Mouse (Mus musculus): ENCODE data around the gene Pigc. TPM values are rescaled to one million over a fixed set of nuclear protein-coding genes. Genes with fewer than 3 reads are reported as not detected.

Gene Pigc
- total RNA-seq, 2 experiments from 2014 or later, result 11.7 to 23.2 TPM

DNA sequence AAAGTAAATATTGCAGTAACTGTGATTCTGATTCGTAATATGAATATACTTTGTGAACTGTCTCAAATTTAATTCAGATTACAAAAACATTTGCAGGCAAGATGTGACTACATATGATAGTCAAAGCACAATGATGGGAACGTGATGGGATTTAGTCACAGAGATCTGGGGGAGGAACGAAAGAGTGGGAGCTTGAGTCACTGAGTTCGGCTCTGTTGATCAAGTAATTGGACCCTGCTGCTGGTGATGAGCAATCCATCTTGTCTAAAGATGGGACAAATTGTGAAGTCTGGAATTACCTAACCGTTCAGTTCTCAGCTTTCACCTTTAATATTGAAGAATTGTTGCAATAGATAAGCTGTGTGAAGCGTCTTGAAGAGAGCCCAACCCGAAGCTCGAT, 3.2 kb downstream of the Pigc start:
- no peak for ATAC-seq (ENCODE audit: poor library complexity, severe bottlenecking)

DNA sequence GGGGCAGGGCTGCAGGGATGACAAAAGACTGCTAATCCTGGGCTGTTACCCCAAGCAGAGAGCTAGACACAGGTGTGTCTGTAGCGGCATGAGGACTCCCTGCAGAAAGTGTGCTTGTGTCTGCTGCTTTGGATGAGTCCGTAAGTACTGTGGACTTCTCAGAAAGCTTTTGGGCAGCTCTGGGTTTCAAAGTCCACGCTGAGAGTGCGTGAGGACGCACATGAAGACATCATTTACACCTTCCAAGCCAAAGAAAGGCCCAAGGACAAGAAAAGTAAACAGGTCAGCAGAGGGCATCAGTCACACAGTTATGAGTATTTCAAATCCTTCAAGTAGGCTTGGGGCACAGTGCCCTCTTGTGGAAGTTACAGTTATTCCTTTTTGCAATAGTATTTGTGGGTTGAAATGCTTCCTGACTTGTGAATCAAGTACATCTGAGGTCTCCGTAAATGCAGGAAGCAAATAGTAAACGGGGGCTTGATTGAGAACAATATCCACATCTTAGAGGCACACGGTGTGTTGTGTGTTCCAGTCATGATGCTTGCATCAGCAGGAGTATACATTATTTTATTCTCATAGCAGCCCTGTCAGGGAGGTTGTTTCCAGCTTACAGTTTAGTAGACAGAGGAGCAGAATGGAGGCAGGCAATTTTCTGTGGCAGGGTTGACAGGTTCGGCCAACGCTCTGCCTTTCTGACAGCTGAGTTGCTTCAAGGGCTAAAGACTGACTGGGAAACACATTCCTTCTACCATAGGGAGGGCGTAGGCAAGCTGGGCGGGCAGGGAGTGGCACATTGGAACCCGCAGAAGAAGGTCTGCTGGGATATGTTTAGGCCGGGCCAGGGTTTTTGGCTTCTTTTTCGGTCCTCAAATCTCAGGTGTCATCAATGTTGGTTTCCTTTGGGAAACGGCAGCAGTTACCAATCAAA, 7.5 kb downstream of the Pigc start:
- peak; percentile 95 for ATAC-seq (ENCODE audit: poor library complexity, severe bottlenecking)

DNA sequence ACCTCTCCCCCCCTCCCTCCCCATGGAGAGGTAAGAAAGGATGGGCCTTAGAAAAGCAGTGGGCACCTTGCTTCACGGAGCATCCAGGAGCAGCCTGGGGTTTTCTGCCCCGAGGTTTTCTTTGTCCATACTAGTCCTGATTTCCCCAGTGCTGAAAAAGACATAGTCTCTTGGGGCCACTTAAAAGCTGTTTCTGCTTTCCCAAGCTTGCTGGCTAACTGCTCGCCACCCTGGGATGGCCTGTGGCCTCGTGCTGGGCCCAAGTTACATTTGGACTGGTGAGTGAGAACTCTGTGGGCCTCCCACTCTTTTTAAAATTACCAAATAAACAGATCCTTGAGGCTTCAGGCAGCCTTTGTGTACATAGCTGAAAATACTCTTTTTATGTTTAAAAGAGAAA, 8.3 kb downstream of the Pigc start:
- ATAC-seq (ENCODE audit: poor library complexity, severe bottlenecking), result no peak

DNA sequence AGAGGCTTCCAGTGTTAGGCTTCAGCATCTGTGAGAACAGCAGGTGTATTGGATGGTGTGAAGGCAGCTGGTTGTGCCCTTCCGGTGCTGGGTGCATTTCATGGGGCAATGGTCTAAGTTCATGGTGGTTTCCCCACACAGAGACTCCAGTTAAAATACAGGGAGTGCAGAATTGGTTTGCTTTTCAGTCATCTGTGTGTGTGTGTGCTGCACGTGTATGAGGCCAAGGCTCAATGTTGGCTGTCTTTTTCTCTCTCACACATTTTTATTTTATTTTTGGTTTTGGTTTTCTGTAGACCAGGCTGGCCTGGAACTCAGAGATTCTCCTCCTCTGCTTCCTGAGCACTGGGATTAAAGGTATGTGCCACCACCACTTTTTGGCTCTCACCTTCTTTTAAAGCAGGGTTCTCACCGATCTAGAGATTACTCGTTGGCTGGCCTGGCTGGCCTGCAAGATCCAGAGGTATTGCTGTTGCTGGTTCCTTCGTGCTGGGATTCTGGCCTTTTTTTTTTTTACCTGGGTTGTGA, 9.3 kb downstream of the Pigc start:
- no peak for ATAC-seq (ENCODE audit: poor library complexity, severe bottlenecking)

- no peak for ATAC-seq (ENCODE audit: poor library complexity, severe bottlenecking)
Observed at GRCm38 (mm10) chr1:161979536-161979935, 10.6 kb downstream of the Pigc start, which contains the start of gene 4930558K02Rik. Gene 4930558K02Rik, minus strand, starts transcription at chr1:161979636.

- ATAC-seq (ENCODE audit: poor library complexity, severe bottlenecking), result no peak
Observed at GRCm38 (mm10) chr1:161980046-161980445, 11.1 kb downstream of the Pigc start.

DNA sequence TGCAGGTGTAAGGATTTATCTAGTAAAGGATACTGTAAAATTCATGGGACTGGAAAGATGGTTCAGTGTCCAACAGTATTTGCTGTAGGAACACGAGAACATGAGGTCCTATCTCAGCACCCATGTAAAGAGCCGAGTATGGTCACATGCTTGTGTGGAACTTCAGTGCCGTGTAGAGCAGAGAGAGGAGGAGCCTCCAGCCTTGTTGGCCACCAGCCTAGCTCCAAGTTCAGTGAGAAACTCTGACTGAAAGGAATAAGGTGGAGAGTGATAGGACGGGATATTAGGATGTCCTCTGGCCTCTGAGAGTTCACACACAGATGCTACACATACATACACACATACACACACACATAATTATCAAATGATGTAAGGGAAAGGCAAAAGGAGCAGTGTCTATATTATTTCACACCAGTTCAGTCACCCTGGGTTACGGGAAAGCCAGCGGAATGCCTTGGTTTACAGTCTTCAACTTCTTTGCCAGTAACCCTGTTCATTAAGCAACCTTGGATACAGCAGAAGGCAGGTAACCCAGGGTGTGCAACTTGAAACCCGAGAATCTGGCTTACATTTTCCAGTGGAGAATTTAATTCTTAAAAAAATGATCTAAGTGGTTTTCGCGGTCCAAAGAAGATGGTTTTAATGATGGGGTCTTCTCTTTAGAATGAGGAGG, 11.8 kb downstream of the Pigc start:
- ATAC-seq (ENCODE audit: poor library complexity, severe bottlenecking), result no peak

DNA sequence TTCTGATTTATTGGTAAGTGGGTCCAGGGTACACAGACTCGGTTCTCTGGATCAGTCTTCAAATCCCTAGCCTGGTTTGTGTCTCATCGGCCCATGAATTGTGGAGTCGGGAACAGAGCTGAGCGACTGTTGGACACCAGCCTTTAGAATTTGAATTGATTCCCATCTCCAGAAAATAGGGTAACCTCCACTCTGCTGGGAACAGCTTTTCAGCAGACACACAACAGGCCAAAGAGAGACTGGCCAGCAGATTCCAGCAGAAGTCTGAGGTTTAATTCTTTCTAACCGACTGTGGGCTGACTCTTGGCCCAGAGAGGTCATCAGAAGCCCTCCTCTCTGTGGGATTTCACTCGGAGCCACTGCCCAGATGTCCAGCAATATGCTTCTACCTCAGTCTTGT, 14.5 kb downstream of the Pigc start:
- no peak for ATAC-seq (ENCODE audit: poor library complexity, severe bottlenecking)

- ATAC-seq (ENCODE audit: poor library complexity, severe bottlenecking), result no peak
Observed at GRCm38 (mm10) chr1:161983979-161984566, 15.1 kb downstream of the Pigc start.

- no peak for ATAC-seq (ENCODE audit: poor library complexity, severe bottlenecking)
Observed at GRCm38 (mm10) chr1:161990684-161991578, 21.9 kb downstream of the Pigc start.

DNA sequence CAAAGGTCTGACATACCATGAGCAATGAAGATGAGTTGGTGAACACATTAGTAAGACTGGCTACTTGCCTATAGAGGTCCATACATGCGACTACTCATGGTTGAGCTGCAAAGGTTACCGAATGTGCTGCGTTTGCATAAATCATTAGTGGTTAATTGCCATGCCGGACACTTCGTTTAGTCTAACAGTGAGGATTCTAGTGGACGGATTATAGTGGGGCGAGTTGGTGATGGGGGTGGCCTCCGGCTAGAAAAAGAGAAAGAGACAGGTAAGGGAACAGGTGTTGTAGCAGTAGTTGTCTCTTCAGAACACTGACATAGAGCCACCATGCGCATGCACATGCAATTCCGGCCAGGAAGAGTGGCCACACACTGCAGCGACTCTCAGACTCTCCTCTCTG, 22.9 kb downstream of the Pigc start:
- ATAC-seq (ENCODE audit: poor library complexity, severe bottlenecking), result no peak

- ATAC-seq (ENCODE audit: poor library complexity, severe bottlenecking), result peak; percentile 36; the same call in 1 of the 2 replicates
Observed at GRCm38 (mm10) chr1:161992389-161992788, 23.4 kb downstream of the Pigc start.

DNA sequence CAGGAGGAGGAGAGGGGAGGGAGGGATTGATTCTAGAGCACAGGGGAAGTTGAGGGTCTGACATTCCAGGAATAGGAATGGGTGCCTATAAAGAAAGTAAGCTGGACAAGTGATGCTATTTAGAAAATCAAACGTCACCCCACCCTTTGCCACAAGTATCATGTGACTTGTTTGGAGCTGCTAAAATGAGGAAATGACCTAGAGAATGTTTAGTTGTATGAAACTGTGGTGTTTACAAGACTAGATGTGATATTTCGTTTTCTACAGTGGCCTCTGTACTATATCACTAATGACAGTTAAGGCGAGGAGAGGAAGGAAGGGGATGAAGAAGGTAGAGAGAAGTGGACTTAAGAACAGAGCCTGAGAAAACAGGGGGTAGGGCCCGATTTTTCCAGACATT, 29.8 kb downstream of the Pigc start:
- peak; percentile 74 for ATAC-seq (ENCODE audit: poor library complexity, severe bottlenecking)

- peak; percentile 53 for ATAC-seq (ENCODE audit: poor library complexity, severe bottlenecking)
Observed at GRCm38 (mm10) chr1:161999338-161999737, 30.4 kb downstream of the Pigc start.

- peak; percentile 59 for ATAC-seq (ENCODE audit: poor library complexity, severe bottlenecking)
Observed at GRCm38 (mm10) chr1:161999882-162000371, 30.9 kb downstream of the Pigc start.

DNA sequence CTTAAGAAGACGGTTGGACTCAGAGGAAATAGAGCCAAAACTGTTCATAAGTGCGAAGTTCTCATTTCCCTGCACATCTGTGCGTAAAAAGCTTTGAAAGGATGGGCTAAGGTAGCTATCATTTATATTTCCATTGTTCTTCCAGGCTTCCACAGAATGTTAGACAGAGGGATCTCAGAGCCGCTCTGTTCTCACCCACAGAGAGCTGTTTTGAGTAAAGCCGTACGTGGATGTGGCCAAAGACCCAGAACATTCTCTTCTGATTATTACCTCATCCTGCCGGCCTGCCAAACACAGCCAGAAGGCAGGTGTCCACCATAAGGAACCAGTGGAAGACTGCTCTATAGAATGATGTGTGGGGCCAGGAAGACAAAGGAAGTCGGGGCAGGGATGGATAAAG, 32.3 kb downstream of the Pigc start:
- ATAC-seq (ENCODE audit: poor library complexity, severe bottlenecking), result no peak

DNA sequence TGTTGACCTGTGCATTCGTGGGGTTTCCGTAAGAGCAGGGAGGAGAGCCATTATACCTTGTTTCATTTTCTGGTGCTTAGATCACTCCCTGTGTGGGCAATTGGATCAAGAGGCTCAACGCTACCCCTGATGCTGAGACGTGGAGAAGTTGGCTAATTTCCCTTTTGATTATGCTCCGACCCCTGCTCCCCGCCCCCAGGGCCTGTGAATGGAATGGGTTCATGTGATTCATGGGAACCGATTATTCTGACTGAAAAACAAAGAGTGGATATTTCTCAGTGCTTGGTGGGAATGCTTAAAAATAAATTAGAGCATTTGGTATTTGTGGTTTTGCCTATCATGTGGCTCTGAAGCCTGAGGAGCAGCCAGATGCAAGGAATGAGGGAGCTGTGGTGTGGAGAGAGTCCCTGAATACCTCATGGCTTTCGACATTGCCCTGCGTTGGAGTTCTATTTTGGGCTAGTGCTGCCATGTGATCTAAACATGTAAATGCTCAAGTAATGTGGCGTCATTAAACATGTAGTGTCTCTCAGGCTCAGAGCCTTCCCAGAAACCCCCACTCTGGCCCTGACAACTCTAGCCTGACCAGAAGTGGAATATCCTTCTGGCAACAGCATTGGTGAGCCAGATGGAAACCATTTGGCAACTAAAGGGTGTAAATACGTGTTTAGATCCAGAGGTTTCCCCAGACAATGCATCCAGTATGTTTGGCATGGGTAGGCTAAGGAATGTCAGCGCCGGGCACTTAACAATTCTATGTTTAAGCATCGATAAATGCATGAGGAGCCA, 34.9 kb downstream of the Pigc start:
- ATAC-seq (ENCODE audit: poor library complexity, severe bottlenecking), result no peak

DNA sequence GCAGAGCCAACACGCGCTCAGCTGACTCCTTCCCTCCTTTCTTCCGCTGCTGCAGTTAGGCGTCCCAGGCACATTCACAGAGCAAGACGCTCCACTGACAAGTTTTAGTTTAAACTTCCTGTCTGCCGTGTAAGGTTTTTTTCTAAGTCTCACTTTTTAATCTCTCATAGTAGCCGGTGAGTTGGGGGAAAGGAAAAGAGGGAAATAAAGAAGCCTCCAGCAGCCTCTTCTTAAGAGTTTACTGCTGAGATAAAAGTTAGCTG, 35.5 kb downstream of the Pigc start:
- ATAC-seq (ENCODE audit: poor library complexity, severe bottlenecking), result no peak

Measured in megakaryocyte, adult 5-6 weeks (primary cell).